Mouse (Mus musculus) hindbrain, embryonic 15.5 days (tissue): ENCODE data around the gene Arl16. TPM values are rescaled to one million over a fixed set of nuclear protein-coding genes. Genes with fewer than 3 reads are reported as not detected.
A peak's percentile ranks its signal among the peaks of the same experiment; 100 is the strongest.

Experiments used
- ATAC-seq: fragments of 200-750 bp; cut with Nextera tagmentation; 2 replicates; pipeline ENCODE4 v1.8.0; 2017; ENCODE audit warnings: low read depth, moderate number of reproducible peaks, moderate TSS enrichment; ENCODE audit not compliant: low FRiP score
- H3K27ac ChIP-seq: fragments of 300-500 bp; sonication (generic); replicated peaks from 2 replicates; pipeline ENCODE4 v1.5.1; 2015; ENCODE audit warnings: mild to moderate bottlenecking, inconsistent platforms
- H3K27me3 ChIP-seq: fragments of 300-500 bp; sonication (generic); 2 replicates; pipeline ENCODE4 v1.6.1; 2015; ENCODE audit warnings: control low read depth, inconsistent platforms
- H3K36me3 ChIP-seq: fragments of 300-500 bp; sonication (generic); 2 replicates; pipeline ENCODE4 v1.6.1; 2015; ENCODE audit warnings: control low read depth, inconsistent platforms
- H3K4me1 ChIP-seq: fragments of 300-500 bp; sonication (generic); replicated peaks from 2 replicates; pipeline ENCODE4 v1.6.1; 2015; ENCODE audit warnings: control low read depth, inconsistent platforms
- H3K4me2 ChIP-seq: fragments of 300-500 bp; sonication (generic); 2 replicates; pipeline ENCODE4 v1.6.1; 2015; ENCODE audit warnings: moderate library complexity, mild to moderate bottlenecking, inconsistent platforms
- H3K4me3 ChIP-seq: fragments of 300-500 bp; sonication (generic); 2 replicates; pipeline ENCODE4 v1.5.1; 2015; ENCODE audit warnings: mild to moderate bottlenecking, inconsistent platforms
- H3K9ac ChIP-seq: fragments of 300-500 bp; sonication (generic); 2 replicates; pipeline ENCODE4 v1.6.1; 2015; ENCODE audit warnings: inconsistent platforms
- H3K9me3 ChIP-seq: fragments of 300-500 bp; sonication (generic); 2 replicates; pipeline ENCODE4 v1.6.1; 2016; ENCODE audit warnings: control low read depth, inconsistent platforms
- WGBS: fragments of 180-500 bp; shearing (Covaris S2); methylation state at CpG from one replicate; pipeline ENCODE4 v1.1.7; 2015; 5-methylcytosine and 5-hydroxymethylcytosine counted together
- polyA plus RNA-seq: library from polyadenylated mRNA; unstranded; fragments of >200 nt; fragmentation: Nextera tagmentation; extraction: Ambion mirVana; gene quantifications from 2 replicates; pipeline ENCODE4 v1.2.1, GENCODE M21; 2015

Arl16 gene
- polyA plus RNA-seq, 1 experiment from 2014 or later = 61.5 TPM

DNA sequence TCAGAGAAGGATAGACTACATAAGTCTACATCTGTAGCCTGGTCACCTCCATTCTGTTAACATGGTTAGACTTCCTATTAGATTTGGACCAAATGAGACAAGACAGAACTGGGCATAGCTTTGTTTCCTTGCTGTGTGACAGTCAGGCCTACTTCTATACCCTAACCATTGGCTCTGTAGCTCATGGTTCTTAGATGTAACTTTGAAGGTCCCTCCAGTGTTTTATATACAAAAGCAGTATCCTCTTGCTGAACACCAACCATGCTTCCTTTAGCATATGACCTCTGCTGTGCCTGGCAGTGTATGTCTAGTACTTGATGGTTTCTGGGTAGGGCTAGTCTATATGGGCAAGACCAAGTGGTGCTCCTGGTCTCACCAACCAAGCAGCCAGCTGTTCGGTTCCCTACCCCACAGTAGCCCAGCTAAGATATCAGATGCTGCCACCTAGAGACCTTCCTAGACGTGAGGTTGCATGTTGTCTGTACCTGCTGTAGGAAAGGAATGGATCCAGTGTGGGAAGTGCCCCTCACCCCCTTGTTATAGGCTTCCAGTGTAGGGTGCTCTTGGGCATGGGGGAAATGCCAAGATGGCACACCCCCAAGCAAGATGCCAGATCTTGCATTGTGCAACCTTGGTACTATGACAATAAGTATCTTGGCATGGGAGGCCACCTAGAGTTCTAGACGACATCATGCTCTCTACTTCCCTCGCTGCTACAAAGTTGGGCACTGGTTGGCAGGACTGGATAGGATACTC is 23.1 kb upstream of the Arl16 start:
- WGBS = 35% methylated on average over 4 of the region's 4 CpGs
- H3K4me2 ChIP-seq = peak overlapping the region; percentile 94
- no peak for ATAC-seq

DNA sequence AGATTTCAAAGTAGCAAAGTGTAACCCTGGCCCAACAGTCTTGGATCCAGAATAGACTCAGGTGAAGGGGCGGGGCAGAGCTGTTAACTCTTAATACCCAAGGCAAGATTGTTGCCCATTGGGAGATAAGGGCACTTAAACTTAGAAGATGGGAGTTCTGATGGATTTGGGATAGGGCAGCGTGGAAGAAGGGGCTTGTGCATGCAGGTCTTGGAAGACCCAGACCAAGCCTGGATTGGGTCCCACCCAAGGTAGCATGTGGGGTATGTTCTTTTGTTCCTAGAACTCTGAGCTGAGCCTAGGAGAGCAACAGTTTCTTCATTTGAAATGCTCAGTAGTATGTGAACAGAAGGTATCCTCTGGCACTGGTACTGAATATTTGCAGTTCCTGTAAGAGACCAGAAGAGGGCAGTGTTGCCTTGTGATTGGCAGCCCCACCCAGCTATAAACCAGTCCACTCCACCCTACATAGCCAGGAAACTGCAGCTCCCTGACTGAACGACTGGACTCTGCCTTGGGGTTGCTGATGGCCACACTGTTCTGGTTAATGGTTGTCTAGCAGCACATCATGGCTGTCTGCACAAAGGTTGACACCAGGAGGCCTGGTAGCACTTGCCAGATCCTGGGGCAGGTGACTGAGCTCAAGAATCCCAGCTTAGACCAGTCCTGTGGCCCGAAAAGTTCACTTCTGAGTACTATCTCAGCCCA is 21.8 kb upstream of the Arl16 start:
- Histone ChIP-seq H3K4me1 (peaks cover 48% of the 10 kb centered on the region), H3K4me2 (no peak overlapping the region), H3K9me3 (no peaks in the 10 kb centered on the region), H3K27ac (peak overlapping the region; percentile 46), H3K27me3 (no peaks in the 10 kb centered on the region), H3K9ac (no peak overlapping the region), H3K4me3 (no peak overlapping the region), H3K36me3 (peaks cover 23% of the 10 kb centered on the region)
- no peak for ATAC-seq
- 64% methylated on average over 4 of the region's 4 CpGs for WGBS

More for the DNA sequence above, 23.1 kb upstream of the Arl16 start:
- no peaks in the 10 kb centered on the region for H3K27me3 ChIP-seq
- no peak overlapping the region; the same call in 1 of the 2 replicates for H3K4me3 ChIP-seq
- peaks cover 43% of the 10 kb centered on the region for H3K4me1 ChIP-seq
- H3K36me3 ChIP-seq = peaks cover 29% of the 10 kb centered on the region
- H3K9ac ChIP-seq = no peak overlapping the region
- H3K27ac ChIP-seq = peak overlapping the region; percentile 71
- no peaks in the 10 kb centered on the region for H3K9me3 ChIP-seq

DNA sequence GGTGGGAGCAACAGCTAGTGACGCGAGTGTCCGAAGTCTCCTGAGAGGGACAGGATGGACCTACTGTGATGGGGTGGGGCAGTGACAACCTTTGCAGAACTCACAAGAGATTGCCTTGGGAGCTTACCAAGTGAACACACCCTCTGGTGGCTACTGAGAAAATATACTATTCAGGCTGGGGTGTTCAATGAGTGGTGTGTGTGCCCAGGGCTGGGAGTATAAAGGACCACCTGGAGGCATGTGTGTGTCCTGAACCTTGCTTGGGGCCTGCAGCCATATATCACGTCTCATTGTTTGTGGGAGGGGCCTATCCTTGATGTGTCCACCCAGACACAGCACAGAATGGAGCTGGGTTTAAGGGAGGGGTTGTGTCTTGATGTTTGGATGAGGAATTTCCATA is 21.1 kb upstream of the Arl16 start:
- Histone ChIP-seq H3K4me1 (peaks cover 49% of the 10 kb centered on the region), H3K36me3 (peaks cover 23% of the 10 kb centered on the region)
- WGBS = 76% methylated on average over 4 of the region's 4 CpGs

GRCm38 (mm10) chr11:120485251-120485650 is 17.8 kb upstream of the Arl16 start:
- ATAC-seq = no peak
- Histone ChIP-seq H3K9ac (peak overlapping the region; percentile 76), H3K9me3 (no peaks in the 10 kb centered on the region), H3K4me2 (peak overlapping the region; percentile 87), H3K36me3 (peaks cover 43% of the 10 kb centered on the region), H3K27me3 (no peaks in the 10 kb centered on the region), H3K4me1 (peaks cover 23% of the 10 kb centered on the region), H3K27ac (peak overlapping the region; percentile 87), H3K4me3 (peak overlapping the region; percentile 66)
- 11% methylated on average over 10 of the region's 10 CpGs for WGBS

More for the DNA sequence above, 21.1 kb upstream of the Arl16 start:
- H3K9ac ChIP-seq = no peak overlapping the region
- no peak overlapping the region for H3K4me3 ChIP-seq
- H3K27me3 ChIP-seq = no peaks in the 10 kb centered on the region
- no peak for ATAC-seq
- no peak overlapping the region for H3K4me2 ChIP-seq
- H3K9me3 ChIP-seq = no peaks in the 10 kb centered on the region
- H3K27ac ChIP-seq = no peak overlapping the region

- H3K27ac ChIP-seq = peak within 1 kb of the TSS; percentile 87
- H3K36me3 ChIP-seq = peaks cover 51% of the 10 kb centered on the region
- peaks cover 21% of the 10 kb centered on the region for H3K4me1 ChIP-seq
- peak; percentile 95 for ATAC-seq
- WGBS = under 1% methylated on average over 60 of the region's 60 CpGs
- peak within 1 kb of the TSS; percentile 66 for H3K4me3 ChIP-seq
- H3K9me3 ChIP-seq = no peaks in the 10 kb centered on the region
- no peaks in the 10 kb centered on the region for H3K27me3 ChIP-seq
- H3K4me2 ChIP-seq = peak within 1 kb of the TSS; percentile 87
- H3K9ac ChIP-seq = peak within 1 kb of the TSS; percentile 76
These were observed 17.0 kb upstream of the Arl16 start, which contains the start of gene Mrpl12 for GRCm38 (mm10) chr11:120484265-120484981. TSS of gene Mrpl12 (plus strand) at chr11:120484613.

GRCm38 (mm10) chr11:120483448-120483934 is 16.1 kb upstream of the Arl16 start:
- Histone ChIP-seq H3K9me3 (no peaks in the 10 kb centered on the region), H3K27me3 (no peaks in the 10 kb centered on the region), H3K9ac (no peak overlapping the region; the same call in 1 of the 2 replicates), H3K4me3 (no peak overlapping the region), H3K36me3 (peaks cover 55% of the 10 kb centered on the region), H3K4me1 (peaks cover 17% of the 10 kb centered on the region), H3K4me2 (peak overlapping the region; percentile 87), H3K27ac (peak overlapping the region; percentile 87)
- WGBS = 93% methylated on average over 7 of the region's 7 CpGs
- no peak for ATAC-seq

GRCm38 (mm10) chr11:120472052-120472451 is 4.6 kb upstream of the Arl16 start:
- Histone ChIP-seq H3K9ac (no peak overlapping the region), H3K27me3 (no peaks in the 10 kb centered on the region), H3K4me2 (no peak overlapping the region), H3K4me3 (no peak overlapping the region), H3K9me3 (no peaks in the 10 kb centered on the region), H3K27ac (no peak overlapping the region), H3K4me1 (peaks cover 17% of the 10 kb centered on the region), H3K36me3 (peaks cover 69% of the 10 kb centered on the region)
- no peak for ATAC-seq
- WGBS = 97% methylated on average over 6 of the region's 6 CpGs

- Histone ChIP-seq H3K27ac (peak overlapping the region; percentile 76), H3K9me3 (no peaks in the 10 kb centered on the region), H3K36me3 (peaks cover 47% of the 10 kb centered on the region), H3K27me3 (no peaks in the 10 kb centered on the region), H3K4me3 (peak overlapping the region; percentile 98), H3K9ac (peak overlapping the region; percentile 92), H3K4me1 (peaks cover 33% of the 10 kb centered on the region), H3K4me2 (peak overlapping the region; percentile 72)
- 1% methylated on average over 32 of the region's 33 CpGs for whole genome bisulfite sequencing
- no peak; the same call in 1 of the 2 replicates for ATAC-seq
These were observed 307 bp upstream of the Arl16 start for GRCm38 (mm10) chr11:120467736-120468092.

DNA sequence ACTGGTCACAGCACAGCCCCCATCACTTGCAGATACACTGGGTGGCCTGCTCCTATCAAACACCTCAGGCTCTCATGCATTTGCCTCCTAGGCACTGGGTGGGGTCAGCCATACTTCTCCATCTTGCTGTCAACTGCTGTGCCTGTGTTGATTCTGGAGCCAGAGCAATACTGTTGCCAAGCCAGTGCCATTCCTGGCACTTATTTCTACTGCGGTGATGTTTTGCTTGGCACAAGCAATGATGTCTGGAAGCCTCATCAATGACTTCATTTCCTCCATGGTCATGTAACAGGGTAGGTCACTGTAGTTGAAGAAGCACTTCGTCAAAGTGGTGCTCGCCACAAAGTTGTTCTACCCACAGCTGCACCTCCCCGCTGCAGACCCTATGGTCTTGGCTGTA is 1.9 kb downstream of the Arl16 start:
- H3K4me3 ChIP-seq = no peak overlapping the region
- peaks cover 38% of the 10 kb centered on the region for H3K36me3 ChIP-seq
- WGBS = 95% methylated on average over 4 of the region's 4 CpGs
- no peak overlapping the region for H3K27ac ChIP-seq
- ATAC-seq = no peak
- peak overlapping the region; percentile 85; the same call in 1 of the 2 replicates for H3K4me2 ChIP-seq
- H3K4me1 ChIP-seq = peaks cover 33% of the 10 kb centered on the region
- H3K27me3 ChIP-seq = no peaks in the 10 kb centered on the region
- H3K9me3 ChIP-seq = no peaks in the 10 kb centered on the region
- H3K9ac ChIP-seq = no peak overlapping the region

GRCm38 (mm10) chr11:120464365-120464764 is 3.0 kb downstream of the Arl16 start:
- no peak overlapping the region for H3K4me2 ChIP-seq
- WGBS = 93% methylated on average over 5 of the region's 5 CpGs
- no peak overlapping the region for H3K27ac ChIP-seq
- ATAC-seq = no peak
- H3K4me3 ChIP-seq = no peak overlapping the region
- H3K9me3 ChIP-seq = no peaks in the 10 kb centered on the region
- peaks cover 32% of the 10 kb centered on the region for H3K4me1 ChIP-seq
- H3K36me3 ChIP-seq = peaks cover 34% of the 10 kb centered on the region
- no peak overlapping the region for H3K9ac ChIP-seq
- no peaks in the 10 kb centered on the region for H3K27me3 ChIP-seq

GRCm38 (mm10) chr11:120463536-120463935 is 3.9 kb downstream of the Arl16 start:
- Histone ChIP-seq H3K36me3 (peaks cover 32% of the 10 kb centered on the region), H3K9me3 (no peaks in the 10 kb centered on the region), H3K4me1 (peaks cover 32% of the 10 kb centered on the region), H3K27me3 (no peaks in the 10 kb centered on the region), H3K9ac (no peak overlapping the region), H3K4me2 (no peak overlapping the region), H3K4me3 (no peak overlapping the region), H3K27ac (no peak overlapping the region)
- no peak for ATAC-seq
- WGBS = 93% methylated on average over 2 of the region's 2 CpGs
